Mouse (Mus musculus): ENCODE data around the gene Ankdd1a. TPM values are rescaled to one million over a fixed set of nuclear protein-coding genes. Genes with fewer than 3 reads are reported as not detected.
A peak's percentile ranks its signal among the peaks of the same experiment; 100 is the strongest.

Gene Ankdd1a
- total RNA-seq, 2 experiments from 2014 or later, result 4.8 to 5.0 TPM

DNA sequence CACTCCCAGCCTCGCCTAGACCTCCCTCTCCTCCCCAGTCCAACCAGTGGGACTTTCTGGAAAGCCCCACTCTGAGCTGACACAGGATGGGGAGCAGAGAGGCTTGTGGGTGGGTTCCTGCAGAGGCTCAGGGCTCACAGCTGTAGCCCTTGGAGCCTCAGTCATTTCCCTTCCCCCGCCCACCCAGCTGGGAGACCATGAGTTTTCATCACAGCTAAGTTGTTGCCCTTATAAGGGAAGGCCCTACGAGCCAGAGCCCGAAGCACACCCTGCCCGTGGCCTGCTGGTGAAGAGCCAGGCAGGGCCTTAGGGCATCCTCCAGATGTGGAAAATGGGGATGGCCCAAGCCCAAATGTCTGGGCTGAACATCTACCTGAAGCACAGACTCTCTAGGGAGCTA is 31.0 kb upstream of the Ankdd1a start:
- no peak overlapping the region for H3K4me3 ChIP-seq
- no peak for TF ChIP-seq CTCF (conservative IDR thresholded peaks at IDR 0.05)
- DNase-seq (ENCODE audit: low spot score in 2 of 2), result no peak
- no peak overlapping the region for H3K27ac ChIP-seq

DNA sequence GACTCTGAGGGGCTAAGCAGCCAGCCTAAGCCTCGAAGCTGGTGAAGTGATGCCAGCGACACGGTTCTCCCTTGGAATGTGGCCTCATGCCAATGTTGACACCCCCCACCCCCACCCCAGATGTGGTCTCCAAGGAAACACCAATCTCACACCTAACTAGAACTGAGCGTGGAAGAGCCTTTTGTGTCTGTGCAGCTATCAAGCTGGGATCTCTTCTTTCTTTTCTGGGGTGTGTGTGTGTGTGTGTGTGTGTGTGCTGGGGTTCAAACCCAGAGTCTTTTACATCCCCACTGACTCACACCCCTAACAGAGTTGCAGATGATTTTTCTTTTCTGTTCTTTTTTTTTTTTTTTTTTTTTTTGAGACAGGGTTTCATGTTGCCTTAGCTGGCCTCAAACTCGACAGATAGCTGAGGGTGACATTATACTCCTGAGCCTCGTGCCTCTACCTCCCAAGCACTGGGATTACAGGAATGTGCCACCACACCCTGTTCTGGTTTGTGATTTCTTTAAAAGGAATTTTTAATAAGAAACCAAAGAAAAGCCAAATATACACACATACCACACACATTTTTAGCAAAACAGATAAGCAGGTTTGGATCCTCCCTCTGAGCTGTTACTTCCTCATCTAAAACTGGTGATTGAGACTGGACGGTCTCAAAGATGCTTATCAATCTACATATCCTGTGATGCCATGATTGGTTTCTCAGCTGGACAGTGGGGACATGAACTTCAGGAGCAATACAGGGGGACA is 30.3 kb upstream of the Ankdd1a start:
- TF ChIP-seq CTCF (conservative IDR thresholded peaks at IDR 0.05), result no peak
- DNase-seq (ENCODE audit: low spot score in 2 of 2), result no peak
- H3K27ac ChIP-seq, result no peak overlapping the region
- no peak overlapping the region for H3K4me3 ChIP-seq

DNA sequence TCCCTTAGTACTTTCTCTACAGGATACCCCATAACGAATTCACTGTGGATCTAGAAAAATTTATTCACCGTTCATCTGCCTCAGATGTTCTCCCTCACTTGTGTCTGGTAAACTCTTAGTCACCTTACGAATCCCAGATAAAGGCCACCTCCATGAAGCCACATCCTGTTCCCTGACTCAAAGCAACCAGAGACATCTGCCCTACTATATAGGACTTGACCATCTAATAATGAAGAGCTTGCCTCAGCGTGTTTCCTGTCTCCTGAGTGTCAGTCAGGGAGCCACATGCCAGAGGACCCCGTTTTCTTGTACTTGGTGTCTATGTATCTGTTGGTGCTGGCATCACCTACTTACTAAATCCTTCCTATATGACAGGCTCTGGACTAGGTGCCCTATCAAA is 29.6 kb upstream of the Ankdd1a start:
- no peak for DNase-seq (ENCODE audit: low spot score in 2 of 2)
- no peak for TF ChIP-seq CTCF (conservative IDR thresholded peaks at IDR 0.05)
- H3K4me3 ChIP-seq, result no peak overlapping the region
- H3K27ac ChIP-seq, result no peak overlapping the region

DNA sequence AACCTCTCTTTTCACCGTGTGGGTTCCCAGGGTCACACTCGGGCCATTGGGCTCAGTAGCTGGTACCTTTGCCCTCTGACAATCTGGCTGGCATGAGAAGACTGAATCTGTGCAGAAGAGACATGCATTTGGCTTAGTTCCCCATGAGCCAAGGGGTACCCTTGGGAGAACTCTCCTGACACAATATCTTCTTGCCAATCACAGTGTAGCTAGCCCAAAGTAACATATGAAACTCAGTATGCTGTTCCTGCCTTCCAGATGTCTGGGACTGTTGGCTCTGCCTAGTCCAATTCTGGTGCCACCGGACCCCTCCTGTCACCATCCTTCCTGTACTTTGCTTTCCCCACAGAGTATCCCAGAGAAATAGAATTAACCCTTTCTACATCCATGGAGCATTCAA is 29.1 kb upstream of the Ankdd1a start:
- Histone ChIP-seq H3K27ac (no peak overlapping the region), H3K4me3 (no peak overlapping the region)
- DNase-seq (ENCODE audit: low spot score in 2 of 2), result no peak
- TF ChIP-seq CTCF (conservative IDR thresholded peaks at IDR 0.05), result no peak

DNA sequence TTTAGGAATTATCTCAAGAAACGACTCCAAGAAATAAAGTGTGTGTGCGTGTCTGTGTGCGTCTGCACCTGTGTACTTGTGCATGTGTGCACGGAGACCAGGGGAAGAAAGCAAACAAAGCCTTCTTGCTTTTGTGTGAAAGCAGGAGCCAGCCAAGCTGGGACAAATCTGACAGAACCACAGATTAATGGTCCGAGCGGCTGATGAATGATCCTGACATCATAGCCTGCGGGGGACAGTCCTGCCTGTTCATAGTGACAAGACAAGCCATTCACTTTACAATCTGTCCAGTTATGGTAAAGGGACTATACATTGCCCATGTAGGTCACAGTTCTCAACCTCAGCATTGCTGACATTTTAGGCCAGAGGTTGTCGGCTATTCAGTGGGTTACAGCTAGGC is 28.3 kb upstream of the Ankdd1a start:
- no peak for TF ChIP-seq CTCF (conservative IDR thresholded peaks at IDR 0.05)
- H3K4me3 ChIP-seq, result no peak overlapping the region
- DNase-seq (ENCODE audit: low spot score in 2 of 2), result no peak

DNA sequence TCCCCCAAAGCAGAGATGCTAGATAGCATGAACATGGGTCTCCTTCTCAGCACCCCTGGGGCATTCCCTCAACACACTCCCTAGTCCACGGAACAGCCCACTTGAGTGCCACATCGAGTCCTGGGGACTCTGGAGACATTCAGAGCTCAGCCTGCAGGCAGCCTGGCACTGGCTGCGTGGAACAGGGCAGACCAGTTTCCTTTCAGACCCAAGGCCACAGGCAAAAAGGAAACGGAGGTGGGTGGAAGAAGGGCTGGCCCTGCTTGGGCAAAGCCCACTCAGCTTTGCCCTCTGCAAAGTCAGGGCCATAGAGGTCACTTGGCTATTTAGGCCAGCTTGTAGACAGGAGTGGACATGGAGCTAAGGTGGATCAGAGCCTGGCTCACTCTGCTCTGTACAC is 27.9 kb upstream of the Ankdd1a start:
- H3K27ac ChIP-seq, result no peak overlapping the region
- no peak overlapping the region for H3K4me3 ChIP-seq
- no peak for TF ChIP-seq CTCF (conservative IDR thresholded peaks at IDR 0.05)
- DNase-seq (ENCODE audit: low spot score in 2 of 2), result no peak

More for the DNA sequence above, 28.3 kb upstream of the Ankdd1a start:
- no peak overlapping the region for H3K27ac ChIP-seq

DNA sequence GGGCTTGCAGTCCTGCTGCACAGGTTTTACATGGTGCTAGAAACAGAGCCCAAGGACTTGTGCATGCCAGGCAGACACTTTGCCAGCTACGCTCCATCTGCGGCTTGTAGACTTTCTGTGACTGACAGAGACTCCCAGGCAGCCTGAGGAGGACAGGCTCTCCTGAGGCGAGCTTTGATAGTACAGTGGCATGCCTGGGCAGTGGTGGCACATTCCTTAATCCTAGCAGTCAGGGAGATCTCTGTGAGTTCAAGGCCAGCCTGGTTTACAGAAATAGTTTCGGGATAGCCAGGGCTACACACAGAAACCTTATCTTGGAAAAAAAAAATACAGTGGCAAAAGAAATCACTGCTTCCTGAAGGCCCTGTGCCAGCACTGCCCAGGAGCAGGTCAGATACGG is 27.1 kb upstream of the Ankdd1a start:
- Histone ChIP-seq H3K27ac (peak overlapping the region; percentile 62; the same call in 1 of the 2 replicates), H3K4me3 (no peak overlapping the region)
- no peak for TF ChIP-seq CTCF (conservative IDR thresholded peaks at IDR 0.05)
- no peak for DNase-seq (ENCODE audit: low spot score in 2 of 2)

DNA sequence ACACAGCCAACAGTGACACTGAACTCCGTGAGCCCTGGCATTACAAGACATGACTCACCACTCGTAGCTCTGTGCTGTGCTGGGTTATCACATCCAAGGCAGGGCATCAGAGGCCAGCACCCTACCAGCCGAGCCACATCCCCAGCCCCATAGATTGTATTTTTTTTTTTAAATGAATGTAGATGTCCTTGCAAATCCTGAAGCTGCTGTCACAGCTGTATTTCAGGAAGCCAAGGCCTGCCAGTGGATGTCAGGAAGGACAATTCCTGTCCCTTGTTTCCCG is 26.4 kb upstream of the Ankdd1a start:
- peak overlapping the region; percentile 62 for H3K27ac ChIP-seq

DNA sequence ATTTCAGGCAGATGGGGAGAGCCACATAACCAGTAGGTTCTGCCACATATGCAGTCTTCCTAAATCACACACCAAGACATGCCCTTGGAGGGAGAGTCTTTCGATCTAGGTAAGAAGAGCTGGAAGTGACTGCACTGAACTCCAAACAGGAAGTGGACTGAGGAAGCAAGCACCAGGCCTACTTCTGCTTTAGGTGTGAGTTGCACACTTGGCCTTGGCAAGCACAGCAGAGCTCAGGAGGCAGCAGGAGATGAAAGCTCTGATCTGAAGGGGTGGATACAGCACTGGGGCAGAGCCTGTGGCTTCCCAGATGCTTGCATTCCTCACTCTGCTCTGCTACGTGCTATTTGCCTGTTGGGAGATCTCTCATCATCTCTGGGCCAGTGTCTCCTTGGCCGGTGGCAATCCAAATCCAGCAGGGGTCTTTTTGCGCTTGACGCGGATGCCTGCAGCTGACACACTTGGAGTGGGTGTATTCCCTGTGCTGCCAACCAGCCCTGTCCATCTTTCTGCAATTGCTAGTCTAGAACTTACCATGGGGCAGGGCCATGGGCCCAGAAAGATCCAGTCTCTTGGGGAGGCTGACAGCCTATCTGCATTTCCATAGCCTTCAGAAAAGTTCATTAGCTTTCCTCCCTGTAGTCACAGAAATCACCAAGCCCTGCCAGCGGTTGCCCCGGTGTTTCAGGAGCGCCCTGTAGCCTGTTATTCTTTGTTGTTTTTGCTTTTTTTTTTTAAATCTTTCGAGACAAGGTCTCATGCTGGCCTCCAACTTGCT is 25.8 kb upstream of the Ankdd1a start:
- no peak for DNase-seq (ENCODE audit: low spot score in 2 of 2)
- peak overlapping the region; percentile 62; the same call in 1 of the 2 replicates for H3K27ac ChIP-seq

More for the DNA sequence above, 26.4 kb upstream of the Ankdd1a start:
- H3K4me3 ChIP-seq, result no peak overlapping the region
- DNase-seq (ENCODE audit: low spot score in 2 of 2), result no peak
- no peak for TF ChIP-seq CTCF (conservative IDR thresholded peaks at IDR 0.05)

DNA sequence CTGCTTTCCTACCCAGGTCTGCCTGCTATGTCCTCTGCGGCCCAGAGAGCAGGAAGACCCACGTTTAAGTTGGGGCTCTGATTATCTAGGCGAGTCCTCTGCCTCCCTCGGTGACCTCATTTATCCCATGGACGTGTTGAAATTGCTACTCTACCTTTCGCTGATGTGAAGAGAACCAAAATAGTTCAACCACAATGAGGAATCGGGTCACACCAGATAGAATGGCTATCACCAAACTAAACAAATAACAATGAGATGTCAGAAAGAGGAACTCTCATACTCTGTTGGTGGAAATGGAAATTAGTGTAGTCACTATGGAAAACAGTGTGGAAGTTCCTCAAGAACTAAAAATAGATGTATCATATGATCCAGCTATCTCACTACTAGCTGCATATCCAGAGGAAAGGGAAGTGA is 22.1 kb upstream of the Ankdd1a start:
- no peak for TF ChIP-seq CTCF (conservative IDR thresholded peaks at IDR 0.05)
- H3K4me3 ChIP-seq, result no peak overlapping the region
- no peak for DNase-seq (ENCODE audit: low spot score in 2 of 2)
- H3K27ac ChIP-seq, result peak overlapping the region; percentile 62

More for the DNA sequence above, 25.8 kb upstream of the Ankdd1a start:
- TF ChIP-seq CTCF (conservative IDR thresholded peaks at IDR 0.05), result no peak
- H3K4me3 ChIP-seq, result no peak overlapping the region

DNA sequence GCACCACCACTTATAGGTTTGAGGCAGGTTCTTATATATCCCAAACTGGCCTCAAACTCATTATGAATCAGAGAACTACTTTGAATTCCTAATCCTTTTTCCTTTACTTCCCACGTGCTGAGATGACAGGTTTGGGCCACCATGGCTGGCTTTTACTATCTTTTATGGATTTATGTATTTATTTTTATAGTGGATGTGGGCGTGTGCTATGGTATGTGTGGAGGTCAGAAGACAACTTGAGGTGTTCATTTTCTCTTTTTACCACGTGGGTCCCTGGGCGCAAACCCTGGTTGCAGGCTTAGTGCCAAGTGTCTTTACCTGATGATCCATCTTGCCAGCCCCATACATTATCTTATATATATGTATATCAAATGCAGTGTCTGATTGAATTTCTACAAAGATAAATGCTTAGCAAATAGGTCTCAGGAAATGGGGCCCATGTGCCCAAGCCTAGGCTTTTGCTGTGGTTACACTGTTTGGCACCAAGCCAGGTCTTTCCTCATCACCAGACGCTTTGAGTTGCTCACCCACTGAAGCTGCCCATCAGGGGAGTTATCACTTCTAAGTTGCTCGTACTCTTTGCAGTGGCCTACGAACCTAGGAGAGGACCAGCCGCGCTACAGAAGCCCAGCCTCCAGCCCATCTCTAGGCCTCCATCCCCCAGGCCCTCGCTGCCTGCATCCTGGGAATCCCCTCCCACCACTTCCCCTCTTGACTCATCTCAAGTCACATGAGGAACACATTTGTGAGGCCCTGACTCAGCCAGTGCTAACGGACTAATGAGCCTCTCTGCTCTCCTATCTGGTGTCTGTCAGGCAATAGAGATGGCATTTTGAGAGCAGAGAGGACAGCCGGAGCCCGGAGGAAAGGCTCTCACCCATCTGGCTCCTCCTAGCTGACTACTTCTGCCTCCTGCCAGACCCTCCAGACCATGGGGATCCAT is 21.4 kb upstream of the Ankdd1a start:
- TF ChIP-seq CTCF (conservative IDR thresholded peaks at IDR 0.05), result no peak
- peak overlapping the region; percentile 62 for H3K27ac ChIP-seq
- no peak for DNase-seq (ENCODE audit: low spot score in 2 of 2)
- no peak overlapping the region for H3K4me3 ChIP-seq

DNA sequence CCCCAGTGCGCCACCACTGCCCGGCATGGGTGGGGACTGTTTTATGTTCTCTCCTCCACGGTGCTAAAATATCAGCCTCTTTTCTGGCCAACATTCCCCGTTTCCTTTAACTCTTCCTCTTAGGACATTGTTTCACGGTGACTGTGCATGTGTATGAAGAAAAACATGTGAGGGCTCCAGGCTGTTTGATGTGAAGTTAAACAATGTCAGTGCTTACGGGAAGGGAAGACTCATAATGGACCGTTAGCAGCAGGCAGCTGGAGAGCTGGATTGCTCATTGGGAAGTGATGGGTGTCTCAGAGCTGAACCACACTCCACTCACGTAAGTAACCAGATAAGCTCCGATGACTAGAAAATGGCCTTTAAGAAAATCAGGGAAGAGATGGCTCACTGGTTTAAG is 19.7 kb upstream of the Ankdd1a start:
- H3K27ac ChIP-seq, result no peak overlapping the region
- DNase-seq (ENCODE audit: low spot score in 2 of 2), result no peak
- TF ChIP-seq CTCF (conservative IDR thresholded peaks at IDR 0.05), result no peak

More for the DNA sequence above, 19.7 kb upstream of the Ankdd1a start:
- no peak overlapping the region for H3K4me3 ChIP-seq
